9 mouse cellular contexts compared by ENCODE assay signal in genomic region chr4:128734217-128734616, GRCm38 (mm10). TPM values are rescaled to one million over a fixed set of nuclear protein-coding genes. Genes with fewer than 3 reads are reported as not detected.
DNase-seq lines count a peak whose midpoint lies in the region; ATAC-seq and TF ChIP-seq lines count a peak whose summit lies in the region.
"Had no signal": no experiment of that assay in that cellular context is flagged by ENCODE, and none has a peak within 500 bp of the region (broad histone marks: within the 10 kb centered on the region; RNA-seq: fewer than 3 reads in every experiment).

No protein-coding gene starts in this region.

- ATAC-seq in embryonic facial prominence, embryonic 14.5 days (ENCODE audit: low read depth), result peak; percentile 51
- peak; percentile 84 for ATAC-seq in heart, embryonic 15.5 days (replicated peaks; ENCODE audit: insufficient number of reproducible peaks, insufficient read depth, low FRiP score, low read depth)
- ATAC-seq in kidney, postnatal 0 days (replicated peaks; ENCODE audit: low FRiP score, low read depth), result peak; percentile 69
- ATAC-seq in megakaryocyte, adult 5-6 weeks (ENCODE audit: poor library complexity, severe bottlenecking), result no peak

- H3K4me2 ChIP-seq in embryonic facial prominence, embryonic 14.5 days (ENCODE audit: low read depth, low read length), result no peak overlapping the region
- H3K4me2 ChIP-seq in heart, embryonic 15.5 days, result peak overlapping the region; percentile 42
- H3K4me2 ChIP-seq in kidney, postnatal 0 days (ENCODE audit: low read length), result peak overlapping the region; percentile 14; the same call in 1 of the 2 replicates

- peaks cover 78% of the 10 kb centered on the region for H3K4me1 ChIP-seq in embryonic facial prominence, embryonic 14.5 days (ENCODE audit: control insufficient read depth, insufficient read depth, low read length)
- H3K4me1 ChIP-seq in heart, embryonic 15.5 days (replicated peaks), result peaks cover 88% of the 10 kb centered on the region
- peaks cover 64% of the 10 kb centered on the region for H3K4me1 ChIP-seq in kidney, postnatal 0 days (replicated peaks; ENCODE audit: insufficient read depth, low read length)
- peaks cover 56% of the 10 kb centered on the region for H3K4me1 ChIP-seq in lung, adult 2 months (ENCODE audit: control insufficient read depth, insufficient read depth, low read length)

- no peaks in the 10 kb centered on the region for H3K9me3 ChIP-seq in embryonic facial prominence, embryonic 14.5 days (ENCODE audit: control insufficient read depth, low read length)
- H3K9me3 ChIP-seq in heart, embryonic 15.5 days (replicated peaks), result no peaks in the 10 kb centered on the region
- H3K9me3 ChIP-seq in kidney, postnatal 0 days (replicated peaks; ENCODE audit: low read length), result no peaks in the 10 kb centered on the region

- TF ChIP-seq CTCF in kidney, postnatal 0 days (IDR thresholded peaks at IDR 0.05; ENCODE audit: low read depth), result no peak
- TF ChIP-seq CTCF in lung, adult 2 months (IDR thresholded peaks at IDR 0.05; ENCODE audit: insufficient read depth, low read length), result no peak

- DNase-seq in ovary, adult 18-20 months (ENCODE audit: low spot score), result peak; percentile 69
- DNase-seq in ovary, postnatal 10 days (ENCODE audit: low spot score), result no peak
- peak; percentile 88 for DNase-seq in embryonic facial prominence, embryonic 14.5 days (ENCODE audit: low spot score)
- DNase-seq in kidney, postnatal 0 days (ENCODE audit: low spot score), result peak; percentile 94
- peak; percentile 68 for DNase-seq in lung, adult 2 months
- DNase-seq in ovary, postnatal 36 days (ENCODE audit: low spot score), result peak; percentile 53

- peak overlapping the region; percentile 86 for H3K27ac ChIP-seq in embryonic facial prominence, embryonic 14.5 days (replicated peaks; ENCODE audit: low read depth, low read length)
- H3K27ac ChIP-seq in heart, embryonic 15.5 days, result peak overlapping the region; percentile 90
- H3K27ac ChIP-seq in kidney, postnatal 0 days, result peak overlapping the region; percentile 82

- H3K4me3 ChIP-seq in embryonic facial prominence, embryonic 14.5 days (ENCODE audit: low read depth, low read length), result no peak overlapping the region
- H3K4me3 ChIP-seq in heart, embryonic 15.5 days, result peak overlapping the region; percentile 2; the same call in 1 of the 2 replicates
- no peak overlapping the region for H3K4me3 ChIP-seq in kidney, postnatal 0 days (replicated peaks; ENCODE audit: low read depth, low read length)
- no peak overlapping the region for H3K4me3 ChIP-seq in lung, adult 2 months (replicated peaks; ENCODE audit: extremely low read depth, low read depth, low read length)

- WGBS in embryonic facial prominence, embryonic 14.5 days, result 13% methylated on average over 4 of the region's 5 CpGs
- WGBS in heart, embryonic 15.5 days, result 12% methylated on average over 5 of the region's 5 CpGs
- WGBS in kidney, postnatal 0 days, result 7% methylated on average over 5 of the region's 5 CpGs
- 5% methylated on average over 5 of the region's 5 CpGs for WGBS in lung, adult 2 months

- 0 out of 2 replicates have a peak overlapping the region, but pooled peaks have one; percentile 28 for H3K9ac ChIP-seq in embryonic facial prominence, embryonic 14.5 days (ENCODE audit: low read depth, low read length)
- peak overlapping the region; percentile 31; the same call in 1 of the 2 replicates for H3K9ac ChIP-seq in heart, embryonic 15.5 days
- 0 out of 2 replicates have a peak overlapping the region, but pooled peaks have one; percentile 5 for H3K9ac ChIP-seq in kidney, postnatal 0 days (ENCODE audit: low read depth, low read length)

- H3K36me3 ChIP-seq in embryonic facial prominence, embryonic 14.5 days (ENCODE audit: control insufficient read depth, insufficient read depth, low read length), result peaks cover 13% of the 10 kb centered on the region; the same call in 1 of the 2 replicates
- no peaks in the 10 kb centered on the region for H3K36me3 ChIP-seq in heart, embryonic 15.5 days
- H3K36me3 ChIP-seq in kidney, postnatal 0 days (ENCODE audit: insufficient read depth, low read length), result no peaks in the 10 kb centered on the region

- no peak for TF ChIP-seq POLR2A in lung, adult 2 months (IDR thresholded peaks at IDR 0.05; ENCODE audit: borderline replicate concordance, extremely low read depth, low read depth, low read length)

- H3K27me3 ChIP-seq in embryonic facial prominence, embryonic 14.5 days (replicated peaks; ENCODE audit: control insufficient read depth, insufficient read depth, low read length), result no peaks in the 10 kb centered on the region
- H3K27me3 ChIP-seq in heart, embryonic 15.5 days, result no peaks in the 10 kb centered on the region
- no peaks in the 10 kb centered on the region for H3K27me3 ChIP-seq in kidney, postnatal 0 days (ENCODE audit: insufficient read depth, low read length)
- H3K27me3 ChIP-seq: Patski had no signal

RNA-seq across cellular contexts. Expression of gene A3galt2, which starts 20.9 kb away (rescaled TPM):
- polyA plus RNA-seq in embryonic facial prominence, embryonic 14.5 days (2014; fragmentation: Nextera tagmentation; extraction: Ambion mirVana), result 0.13 TPM in 2 replicates
- polyA plus RNA-seq in heart, embryonic 15.5 days (2015; fragmentation: Nextera tagmentation; extraction: Ambion mirVana), result 0.04 TPM in 1 of 2 replicates, not detected in the other
- polyA plus RNA-seq in kidney, postnatal 0 days (2015; fragmentation: Nextera tagmentation; extraction: Ambion mirVana), result 0.13 and 0.23 TPM in 2 replicates
- polyA plus RNA-seq in lung, adult 2 months (2012; rRNA removed), result 0.34 and 0.58 TPM in 2 replicates
- 0.09 and 0.21 TPM in 2 replicates for total RNA-seq in megakaryocyte, adult 5-6 weeks (2015)
- total RNA-seq in megakaryocyte, adult 5-6 weeks (2017), result 0.11 TPM in 1 of 2 replicates, not detected in the other
